Mouse (Mus musculus) embryonic fibroblast, embryonic 13.5 days (primary cell): ENCODE data around the gene Gm5460.

Experiments
- CTCF ChIP-seq: IDR thresholded peaks from 2 replicates; pipeline ENCODE4 v1.5.1; 2011; ENCODE audit warnings: mild to moderate bottlenecking, control low read depth, low read length, moderate library complexity, borderline replicate concordance; ENCODE audit not compliant: insufficient read depth
- POLR2A ChIP-seq: IDR thresholded peaks from 2 replicates; pipeline ENCODE4 v1.6.1; 2011; ENCODE audit warnings: low read depth, mild to moderate bottlenecking, control low read depth, low read length, moderate library complexity

GRCm38 (mm10) chr14:33974752-33975151, 41.8 kb upstream of the Gm5460 start:
- TF ChIP-seq POLR2A (no peak), CTCF (no peak)
